In the genomic region with DNA sequence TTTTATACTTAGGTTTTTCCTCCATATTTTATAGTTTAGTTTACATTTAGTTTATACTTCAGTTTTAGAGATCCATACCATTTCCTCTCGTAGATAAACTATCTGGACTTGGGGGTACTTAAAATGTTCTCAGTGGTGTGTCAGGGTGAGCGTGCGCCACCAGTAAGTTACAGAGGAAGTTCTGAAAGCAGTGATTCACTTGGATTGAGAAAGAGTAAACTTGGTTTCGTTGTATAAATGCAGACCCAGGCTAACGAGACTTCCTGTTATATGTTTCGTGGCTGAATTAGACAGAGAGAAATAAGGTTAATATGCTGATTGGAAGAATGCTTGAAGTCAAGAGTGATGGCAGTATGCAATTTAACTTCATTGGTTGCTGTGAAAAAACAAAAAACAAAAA, we compare ENCODE assay signal across 27 mouse cellular contexts. TPM values are rescaled to one million over a fixed set of nuclear protein-coding genes. Genes with fewer than 3 reads are reported as not detected.
"Had no signal": no experiment of that assay in that cellular context is flagged by ENCODE, and none has a peak within 500 bp of the region (broad histone marks: within the 10 kb centered on the region; RNA-seq: fewer than 3 reads in every experiment).

No protein-coding gene starts in this region.

- DNase-seq: gastrocnemius, postnatal 14 days; gastrocnemius, postnatal 36 days; heart, adult 2 months; heart, postnatal 14 days; heart, postnatal 36 days; kidney, adult 11 months; kidney, adult 2 months; kidney, adult 9 months; kidney, postnatal 14 days; kidney, postnatal 36 days; liver; liver, embryonic 13.5 days had no signal

- H3K4me2 ChIP-seq: heart, embryonic 11.5 days; heart, embryonic 13.5 days; heart, embryonic 15.5 days; hindbrain, embryonic 13.5 days; hindbrain, embryonic 15.5 days; kidney, embryonic 15.5 days; limb, embryonic 12.5 days; liver, embryonic 11.5 days; liver, embryonic 13.5 days had no signal

- H3K9me3 ChIP-seq: heart, embryonic 13.5 days; heart, embryonic 15.5 days; hindbrain, embryonic 13.5 days; hindbrain, embryonic 15.5 days; kidney, embryonic 15.5 days; limb, embryonic 10.5 days; limb, embryonic 12.5 days; liver, embryonic 13.5 days had no signal

- H3K27me3 ChIP-seq: heart, embryonic 13.5 days; heart, embryonic 15.5 days; hindbrain, embryonic 13.5 days; hindbrain, embryonic 15.5 days; kidney, embryonic 15.5 days; limb, embryonic 12.5 days; liver, embryonic 13.5 days had no signal

- ATAC-seq: hindbrain, postnatal 0 days; intestine, embryonic 16.5 days had no signal

- H3K27ac ChIP-seq: heart, adult 2 months; heart, embryonic 13.5 days; heart, embryonic 15.5 days; hindbrain, embryonic 13.5 days; hindbrain, embryonic 15.5 days; hindbrain, postnatal 0 days; kidney, embryonic 15.5 days; kidney, postnatal 0 days; layer of hippocampus, adult 2 months; left cerebral cortex, adult 2 months; limb, embryonic 10.5 days; limb, embryonic 12.5 days; liver, embryonic 13.5 days had no signal

- H3K9ac ChIP-seq: heart, embryonic 13.5 days; heart, embryonic 15.5 days; hindbrain, embryonic 13.5 days; hindbrain, embryonic 15.5 days; kidney, embryonic 15.5 days; limb, embryonic 12.5 days; liver, embryonic 13.5 days had no signal

- H3K4me3 ChIP-seq: heart, adult 2 months; heart, embryonic 13.5 days; heart, embryonic 15.5 days; hindbrain, embryonic 13.5 days; hindbrain, embryonic 15.5 days; kidney, embryonic 15.5 days; layer of hippocampus, adult 2 months; left cerebral cortex, adult 2 months; limb, embryonic 10.5 days; limb, embryonic 12.5 days; liver, embryonic 13.5 days had no signal

- H3K4me1 ChIP-seq: heart, embryonic 13.5 days; heart, embryonic 15.5 days; hindbrain, embryonic 13.5 days; hindbrain, embryonic 15.5 days; kidney, embryonic 15.5 days; liver, embryonic 13.5 days had no signal

- H3K36me3 ChIP-seq: heart, embryonic 13.5 days; heart, embryonic 15.5 days; hindbrain, embryonic 13.5 days; hindbrain, embryonic 15.5 days; kidney, embryonic 15.5 days; limb, embryonic 10.5 days; limb, embryonic 12.5 days; liver, embryonic 13.5 days had no signal

RNA-seq across cellular contexts. Expression of a gene that starts 34.6 kb away (rescaled TPM):
- total RNA-seq: hematopoietic stem cell, adult 5-6 weeks had no signal
